24 mouse cellular contexts compared by ENCODE assay signal in genomic region chr3:67923095-67923494, GRCm38 (mm10). TPM values are rescaled to one million over a fixed set of nuclear protein-coding genes. Genes with fewer than 3 reads are reported as not detected.
DNase-seq lines count a peak whose midpoint lies in the region; ATAC-seq lines count a peak whose summit lies in the region.
"Had no signal": no experiment of that assay in that cellular context is flagged by ENCODE, and none has a peak within 500 bp of the region (broad histone marks: within the 10 kb centered on the region; RNA-seq: fewer than 3 reads in every experiment).

No protein-coding gene starts in this region.

- peak; percentile 96 for ATAC-seq in frontal cortex, adult (ENCODE audit: low TSS enrichment)
- ATAC-seq in monocyte, adult 5-6 weeks (replicated peaks; ENCODE audit: insufficient number of reproducible peaks, low FRiP score, low TSS enrichment, poor library complexity, severe bottlenecking): no peak
- ATAC-seq: activated CD4-positive, CD25-positive, alpha-beta regulatory T cell, adult 4 months; CD4-positive, CD25-positive, alpha-beta regulatory T cell, adult 4 months; forebrain, embryonic 14.5 days; forebrain, embryonic 16.5 days; Patski had no signal

- no peak for DNase-seq in frontal cortex, postnatal 14 days (ENCODE audit: low spot score in 2 of 2)
- peak; percentile 12 to 16 for DNase-seq in right cerebral cortex, adult 2 months (ENCODE audit: low spot score in 2 of 2)
- DNase-seq in right cerebral cortex, postnatal 25 days: no peak
- DNase-seq: adrenal gland, adult 8-10 months; adrenal gland, postnatal 14 days; adrenal gland, postnatal 36 days; B cell, adult 2 months; cerebellum, adult 11 months; cerebellum, adult 18-20 months; cerebellum, adult 8-10 months; cerebellum, adult 9-11 months; cerebellum, postnatal 14 days; cerebellum, postnatal 36 days; embryo, embryonic 11 days had no signal

RNA-seq across cellular contexts. Expression of gene Iqschfp, which starts 31.1 kb away (rescaled TPM):
- not detected in 3 replicates for total RNA-seq in monocyte, adult 5-6 weeks (2017)
- total RNA-seq: adrenal gland, adult 18-20 months; adrenal gland, adult 8-10 months; adrenal gland, postnatal 14 days; adrenal gland, postnatal 36 days; common myeloid progenitor, adult 5-6 weeks; G1E had no signal

RNA-seq across cellular contexts. Expression of gene Iqcj, which starts 31.1 kb away (rescaled TPM):
- not detected in 3 replicates for total RNA-seq in monocyte, adult 5-6 weeks (2017)
- total RNA-seq: adrenal gland, adult 18-20 months; adrenal gland, adult 8-10 months; adrenal gland, postnatal 14 days; adrenal gland, postnatal 36 days; common myeloid progenitor, adult 5-6 weeks had no signal

Comparison
In these comparisons a context has a peak if more than half of its experiments do, and no peak if none do; other contexts are left out.
1. DNase-seq: peak in right cerebral cortex, adult 2 months (2 of 2); none in frontal cortex, postnatal 14 days (0 of 2) and right cerebral cortex, postnatal 25 days (single experiment).